Mouse (Mus musculus): ENCODE measurements around the gene Il2rg.

Gene Il2rg

DNA sequence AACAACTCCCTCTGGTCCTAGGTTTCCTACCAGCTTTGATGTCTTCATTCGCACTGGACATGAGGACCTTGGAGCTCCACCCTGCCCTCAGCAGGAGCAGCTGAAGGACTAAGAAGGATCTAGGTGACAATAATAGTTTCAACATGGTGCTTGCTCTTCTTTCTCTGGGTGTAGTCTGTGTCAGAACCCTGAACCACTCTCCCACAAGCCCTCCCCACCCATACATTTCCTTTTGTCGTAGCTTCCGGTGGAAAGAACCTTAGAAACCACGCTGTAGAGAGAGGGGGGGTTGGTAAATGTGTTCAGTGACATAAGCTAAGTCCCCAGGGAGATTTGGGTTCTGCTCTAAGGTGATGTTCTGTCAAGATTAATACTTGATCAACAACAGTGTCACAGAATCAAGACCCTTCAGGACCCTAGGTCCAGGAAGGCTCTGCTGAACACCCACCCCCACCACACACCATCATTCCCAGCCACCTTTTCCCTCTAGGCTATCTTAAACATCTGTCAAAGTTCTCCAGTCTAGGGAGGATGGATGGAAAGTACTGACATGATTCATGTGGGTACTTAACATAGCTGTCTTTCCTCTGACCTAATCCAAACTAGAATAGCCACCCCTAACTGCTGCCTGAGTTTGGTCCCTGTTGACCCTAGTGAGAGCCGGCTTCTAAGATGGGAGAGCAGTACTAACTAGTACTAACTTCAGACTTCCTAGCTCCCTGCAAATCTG, at the start of gene Il2rg:
Il2rg (minus strand) TSS at position 231 of the 730 bp plus-strand sequence.
- DNase-seq (ENCODE audit: low spot score) = no peak

DNA sequence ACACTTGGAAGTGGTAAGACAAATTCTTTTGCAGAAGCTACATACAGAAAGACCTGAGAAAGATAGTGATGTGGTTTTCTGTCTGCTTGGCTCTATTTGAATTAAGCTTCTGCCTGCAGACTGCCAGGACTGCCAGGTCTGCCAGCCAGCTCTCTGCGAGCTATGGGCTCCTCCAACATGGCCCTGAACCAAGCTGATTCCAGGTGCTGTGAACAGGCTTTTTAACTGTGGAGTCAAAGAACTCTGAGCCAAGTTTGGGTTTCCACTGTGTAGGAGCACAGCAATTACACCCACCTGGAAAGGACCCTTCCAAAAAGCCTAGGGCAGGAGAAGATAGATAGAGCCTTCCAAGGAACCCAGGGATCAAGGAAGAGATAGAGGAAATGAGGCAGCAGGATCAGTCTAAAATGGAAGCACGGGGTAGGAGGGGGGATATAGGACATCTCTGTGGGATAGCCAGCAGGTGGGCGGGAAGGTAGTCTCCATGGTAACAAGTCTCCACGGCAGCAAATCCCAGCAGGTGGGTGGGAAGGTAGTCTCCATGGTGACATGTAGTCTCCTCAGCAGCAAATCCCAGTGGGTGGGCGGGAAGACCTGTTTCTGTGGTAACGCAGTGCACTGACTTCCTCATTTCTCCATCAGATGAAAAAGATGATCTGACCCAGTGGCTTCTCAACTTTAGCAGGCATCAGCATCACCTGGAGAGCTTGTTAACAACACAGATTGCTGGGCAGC, 45.7 kb upstream of the Il2rg start:
- no peak for DNase-seq (ENCODE audit: low spot score)

DNA sequence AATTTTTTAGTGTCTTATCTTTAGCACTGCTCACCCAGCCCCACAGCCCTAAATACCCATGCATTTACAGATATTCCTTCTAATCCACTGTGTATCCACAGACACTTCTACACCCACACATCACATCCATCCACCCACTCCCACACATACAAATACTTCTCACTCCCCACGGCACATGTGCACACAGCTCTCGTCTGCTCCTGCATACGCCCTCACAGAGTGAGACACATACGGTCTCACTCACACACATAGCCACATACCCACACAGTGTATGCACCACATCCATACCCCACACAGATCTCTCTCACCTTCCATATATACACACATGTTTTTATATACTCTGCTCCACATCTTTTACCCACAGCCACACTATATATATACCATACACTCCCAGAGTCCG, 41.2 kb upstream of the Il2rg start:
- no peak for DNase-seq (ENCODE audit: low spot score)

DNA sequence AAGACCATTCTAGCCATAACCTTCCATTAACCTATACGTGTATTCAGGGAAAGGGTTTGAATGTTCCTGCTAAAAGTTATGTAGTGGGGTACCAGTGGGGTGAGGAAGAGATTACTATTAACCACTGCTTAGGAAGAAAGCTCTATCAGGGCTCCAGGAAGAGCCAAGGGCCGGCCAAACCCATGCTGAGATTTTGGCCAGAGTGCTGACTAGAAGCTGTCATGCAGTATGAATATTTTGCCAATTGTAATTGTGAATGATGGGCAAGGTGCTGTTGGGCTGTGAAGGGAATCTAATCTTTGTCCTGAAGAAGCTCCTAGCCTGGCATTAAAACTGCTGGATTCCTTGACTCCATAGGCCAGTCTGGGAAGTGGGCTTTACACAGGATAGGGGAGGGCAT, 36.6 kb upstream of the Il2rg start:
- no peak for DNase-seq (ENCODE audit: low spot score)

DNA sequence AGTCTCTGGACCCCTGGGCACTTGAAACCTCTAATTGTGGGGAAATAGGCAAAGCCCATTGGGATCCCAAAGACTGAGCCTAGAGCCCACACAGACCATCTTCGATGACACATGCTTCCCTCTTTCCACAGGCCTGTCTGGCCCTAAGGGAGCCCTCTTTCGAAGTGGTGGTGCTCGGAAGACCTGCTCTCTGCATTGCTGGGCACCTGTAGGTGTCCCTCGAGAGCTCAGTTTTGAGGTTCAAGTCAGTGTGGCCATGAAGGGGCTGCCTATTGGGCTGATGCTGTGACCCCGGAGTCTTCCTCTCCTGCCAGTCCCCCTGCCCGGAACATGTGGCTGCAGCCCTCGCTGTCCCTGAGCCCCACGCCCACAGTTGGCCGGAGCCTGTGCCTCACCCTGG, 33.6 kb upstream of the Il2rg start:
- no peak for DNase-seq (ENCODE audit: low spot score)

DNA sequence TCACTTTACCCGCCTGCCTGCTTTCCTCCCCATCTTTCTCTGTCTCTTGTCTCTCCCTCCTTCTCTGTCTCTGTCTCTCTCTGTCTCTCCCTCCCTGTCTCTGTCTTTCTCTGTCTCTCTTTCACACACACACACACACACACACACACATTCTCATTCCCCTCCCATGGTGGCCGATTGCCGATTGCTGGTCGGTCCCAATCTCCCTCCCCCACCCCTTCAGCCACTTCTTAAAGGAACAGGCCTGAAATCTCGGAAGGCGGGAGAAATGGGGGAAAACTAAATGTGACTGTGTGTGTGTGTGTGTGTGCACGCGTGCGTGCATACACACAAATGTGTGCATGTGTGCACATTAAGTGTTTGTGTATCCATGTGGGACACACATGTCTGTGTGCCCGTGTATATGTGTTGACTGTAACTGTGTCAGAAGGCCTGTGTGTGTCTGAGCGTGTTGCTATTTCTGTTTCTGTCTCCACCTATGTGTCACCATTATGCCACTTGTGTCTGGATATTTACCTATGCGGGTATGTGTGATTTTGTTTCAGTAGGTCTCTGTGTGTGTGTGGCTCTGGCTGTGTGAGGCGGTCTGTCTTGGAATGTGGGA, 32.5 kb upstream of the Il2rg start:
- no peak for DNase-seq (ENCODE audit: low spot score)

DNA sequence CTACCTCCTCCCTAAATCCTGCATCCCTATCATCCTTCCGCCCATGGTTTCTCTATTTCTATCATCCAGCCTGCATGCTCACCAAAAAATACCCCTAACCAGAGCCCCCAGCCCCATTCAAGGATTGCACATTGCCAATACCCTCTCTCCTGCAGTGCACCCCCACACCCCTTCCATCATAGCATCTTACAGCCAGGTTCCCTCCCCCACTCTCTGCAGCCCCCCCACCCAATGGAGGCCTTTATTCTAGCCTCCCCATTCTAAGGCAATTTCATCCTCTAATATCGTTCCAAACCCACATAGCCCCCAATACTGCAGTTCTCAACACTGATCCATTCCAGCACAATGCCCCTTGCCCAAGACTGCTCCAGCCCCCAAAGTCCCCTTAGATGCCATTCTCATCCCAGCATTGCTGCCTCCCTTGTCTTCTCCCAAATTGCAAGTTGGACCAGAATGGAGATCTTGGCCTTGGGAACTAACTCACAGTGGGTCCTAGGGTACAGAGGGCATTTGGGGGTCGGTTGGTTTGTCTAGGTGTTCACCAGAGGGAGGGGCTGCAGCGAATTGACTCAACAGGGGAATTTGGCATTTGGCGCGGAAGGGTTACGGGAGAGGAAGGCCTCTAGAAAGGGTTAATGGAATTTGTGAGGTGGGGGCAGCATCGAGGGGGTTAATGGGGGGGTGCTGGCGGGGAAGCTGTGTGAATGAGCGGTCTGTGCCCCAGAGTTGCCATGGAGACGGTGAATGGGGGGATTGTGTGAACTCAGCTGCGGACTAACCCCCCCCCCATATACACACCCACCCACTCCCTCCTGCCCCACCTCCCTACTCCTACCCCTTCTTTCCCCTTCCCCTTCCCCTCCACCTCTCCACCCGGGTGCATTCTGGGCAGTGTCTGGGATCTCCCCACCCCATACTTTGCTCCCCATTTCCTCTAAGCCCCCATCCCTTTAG, 31.7 kb upstream of the Il2rg start:
- DNase-seq (ENCODE audit: low spot score) = no peak

DNA sequence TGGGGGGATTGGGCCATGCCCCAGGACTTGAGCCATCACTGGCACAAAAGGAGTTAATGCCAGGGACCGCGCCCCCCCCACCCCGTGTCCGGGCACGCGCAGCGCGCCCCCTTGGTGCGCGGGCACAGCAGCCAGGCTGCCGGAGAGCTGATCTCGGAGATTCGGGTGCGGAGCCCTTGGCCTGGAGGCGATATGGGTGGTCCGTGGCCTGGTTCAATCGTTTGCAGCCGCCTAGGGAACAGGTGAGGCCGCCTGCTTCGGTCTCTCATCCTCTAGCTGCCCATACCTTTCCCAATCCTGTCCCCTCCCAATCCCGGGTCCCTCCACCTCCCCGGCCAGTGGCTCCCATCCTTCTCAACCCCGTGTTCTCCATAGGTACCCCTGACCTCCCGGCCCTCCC, 31.0 kb upstream of the Il2rg start, which contains the start of gene Nlgn3:
Nlgn3 (plus strand) TSS at position 114 of the 400 bp plus-strand sequence.
- peak; percentile 51 for DNase-seq (ENCODE audit: low spot score)

DNA sequence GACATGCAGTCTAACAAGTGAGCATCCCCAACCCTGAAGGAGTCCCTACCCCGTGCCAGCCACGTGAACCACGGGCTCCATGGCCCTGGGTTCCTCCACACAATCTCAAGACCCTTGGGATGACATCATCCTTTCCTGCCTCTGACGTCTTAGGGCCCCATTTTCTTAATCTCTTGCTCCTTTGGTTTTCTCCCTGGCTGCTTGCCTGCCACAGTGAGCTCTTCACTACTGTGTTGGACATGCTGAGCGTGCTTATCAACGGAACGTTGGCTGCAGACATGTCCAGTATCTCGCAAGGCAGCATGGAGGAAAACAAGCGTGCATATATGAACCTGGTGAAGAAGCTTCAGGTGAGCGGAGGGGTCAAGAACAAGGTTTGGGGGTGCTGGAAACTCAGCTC, 22.1 kb upstream of the Il2rg start:
- DNase-seq (ENCODE audit: low spot score) = no peak

DNA sequence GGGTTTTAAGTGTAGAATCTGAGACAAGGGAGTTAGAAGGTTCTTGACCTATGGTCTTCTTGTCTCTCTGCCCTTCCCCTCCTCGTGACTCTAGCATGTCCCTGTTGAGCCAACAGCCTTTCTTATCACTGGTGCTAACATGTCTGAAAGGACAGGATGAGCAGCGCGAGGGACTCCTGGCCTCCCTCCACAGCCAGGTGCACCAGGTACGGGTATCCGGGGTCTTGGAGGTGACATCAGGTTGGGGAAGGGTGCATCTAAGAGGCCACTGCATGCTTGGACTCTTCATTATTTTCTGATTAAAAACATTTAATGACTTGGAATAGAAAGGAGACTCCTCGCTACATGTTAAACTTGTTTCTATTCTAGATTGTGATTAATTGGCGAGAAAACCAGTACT, 21.0 kb upstream of the Il2rg start:
- no peak for DNase-seq (ENCODE audit: low spot score)

DNA sequence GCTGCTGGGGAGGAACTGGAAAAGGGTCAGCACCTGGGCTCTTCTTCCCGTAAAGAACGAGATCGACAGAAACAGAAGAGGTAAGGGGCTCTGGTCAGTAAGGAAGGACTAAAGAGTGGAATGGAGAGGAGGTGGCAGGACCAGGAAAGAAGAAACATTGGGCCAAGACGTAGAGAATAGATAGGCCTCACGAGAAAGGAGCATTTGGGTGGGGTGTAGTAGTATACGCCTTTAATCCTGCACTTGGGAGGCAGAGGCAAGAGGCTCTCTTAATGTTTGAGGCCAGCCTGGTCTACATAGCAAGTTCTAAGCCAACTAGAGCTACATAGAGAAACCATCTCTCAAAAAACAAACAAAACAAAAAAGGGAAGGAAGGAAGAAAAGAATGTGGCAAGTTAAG, 20.4 kb upstream of the Il2rg start:
- DNase-seq (ENCODE audit: low spot score) = no peak

DNA sequence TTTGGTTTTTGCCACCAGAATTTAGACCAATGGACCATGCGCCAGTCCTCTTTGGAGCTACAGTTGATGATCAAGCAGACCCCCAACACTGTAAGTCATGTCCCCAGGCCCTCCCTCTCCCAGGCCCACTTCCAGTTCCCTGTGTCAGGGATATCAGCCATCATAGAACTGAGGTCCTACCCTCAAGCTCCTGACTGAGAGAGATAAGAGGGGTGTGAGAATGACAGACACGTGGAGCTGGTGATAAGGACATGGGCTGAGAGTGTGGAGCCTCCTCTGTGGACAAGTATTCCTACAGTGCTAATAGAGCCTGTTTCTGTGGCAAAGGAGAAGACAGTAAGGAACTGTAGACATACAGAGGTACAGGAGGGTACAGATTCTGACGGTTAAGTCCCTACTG, 19.5 kb upstream of the Il2rg start:
- DNase-seq (ENCODE audit: low spot score) = no peak

DNA sequence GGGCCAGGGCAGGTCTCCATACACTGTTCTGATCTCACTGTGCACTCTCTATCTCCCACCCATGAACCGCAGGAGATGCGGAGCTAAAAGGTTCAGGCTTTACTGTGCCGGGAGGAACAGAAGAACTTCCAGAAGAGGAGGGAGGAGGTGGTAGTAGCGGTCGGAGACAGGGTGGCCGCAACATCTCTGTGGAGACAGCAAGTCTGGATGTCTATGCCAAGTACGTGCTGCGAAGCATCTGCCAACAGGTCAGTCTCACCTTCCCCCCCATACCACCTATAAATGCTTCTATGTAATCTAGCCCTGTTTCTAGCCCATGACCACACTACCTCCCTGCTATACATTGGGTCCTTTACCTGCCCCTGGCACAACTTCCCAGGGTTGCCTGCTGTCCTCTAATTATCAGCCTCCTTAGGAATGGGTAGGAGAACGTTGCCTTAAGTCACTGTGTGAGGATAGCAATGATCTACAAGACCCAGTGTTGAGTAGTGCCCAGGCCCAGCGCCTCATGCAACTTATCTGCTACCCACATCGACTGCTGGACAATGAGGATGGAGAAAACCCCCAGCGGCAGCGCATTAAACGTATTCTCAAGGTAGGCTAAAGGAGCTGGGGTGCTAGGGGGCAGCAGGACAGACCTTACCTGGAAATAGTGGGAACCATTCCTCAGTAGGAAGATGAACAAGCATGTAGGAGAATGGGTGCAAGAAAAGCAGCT, 18.1 kb upstream of the Il2rg start:
- DNase-seq (ENCODE audit: low spot score) = no peak

DNA sequence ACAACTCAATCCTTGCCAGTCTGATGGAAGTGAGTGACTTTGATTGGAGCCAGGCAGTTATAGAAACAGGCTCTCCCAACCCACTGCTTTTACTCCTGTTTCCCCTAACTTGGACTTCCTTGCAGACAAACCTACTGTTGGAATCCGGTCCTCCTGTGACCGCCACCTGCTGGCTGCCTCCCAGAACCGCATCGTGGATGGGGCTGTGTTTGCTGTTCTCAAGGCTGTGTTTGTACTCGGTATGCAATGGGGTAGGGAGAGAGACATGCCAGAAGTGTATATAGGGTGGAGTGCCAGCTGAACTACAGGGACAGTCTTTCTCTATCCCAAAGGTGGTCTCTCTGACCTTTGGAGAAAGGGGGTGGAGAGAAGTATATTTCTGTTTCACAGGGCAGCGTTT, 17.5 kb upstream of the Il2rg start:
- DNase-seq (ENCODE audit: low spot score) = peak; percentile 71

DNA sequence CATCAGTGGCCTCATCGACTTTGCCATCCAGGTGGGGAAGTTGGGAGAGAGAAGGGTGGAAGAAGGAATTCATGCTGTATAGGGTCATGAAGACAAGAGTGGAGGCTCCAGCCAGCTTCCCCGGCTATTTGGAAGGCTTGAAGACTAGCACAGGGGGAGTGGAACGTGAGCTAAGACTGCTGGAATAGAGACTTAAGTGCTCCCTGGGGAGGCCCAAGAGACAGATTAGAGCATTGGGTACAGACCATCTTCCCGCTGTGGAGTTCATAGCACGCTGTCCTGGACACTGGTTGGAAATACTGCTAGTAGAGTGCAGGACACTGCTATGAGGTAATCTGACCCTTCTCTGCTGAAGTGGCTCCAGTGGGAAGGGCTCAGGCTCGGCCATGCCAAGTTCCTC, 14.8 kb upstream of the Il2rg start:
- DNase-seq (ENCODE audit: low spot score) = no peak

DNA sequence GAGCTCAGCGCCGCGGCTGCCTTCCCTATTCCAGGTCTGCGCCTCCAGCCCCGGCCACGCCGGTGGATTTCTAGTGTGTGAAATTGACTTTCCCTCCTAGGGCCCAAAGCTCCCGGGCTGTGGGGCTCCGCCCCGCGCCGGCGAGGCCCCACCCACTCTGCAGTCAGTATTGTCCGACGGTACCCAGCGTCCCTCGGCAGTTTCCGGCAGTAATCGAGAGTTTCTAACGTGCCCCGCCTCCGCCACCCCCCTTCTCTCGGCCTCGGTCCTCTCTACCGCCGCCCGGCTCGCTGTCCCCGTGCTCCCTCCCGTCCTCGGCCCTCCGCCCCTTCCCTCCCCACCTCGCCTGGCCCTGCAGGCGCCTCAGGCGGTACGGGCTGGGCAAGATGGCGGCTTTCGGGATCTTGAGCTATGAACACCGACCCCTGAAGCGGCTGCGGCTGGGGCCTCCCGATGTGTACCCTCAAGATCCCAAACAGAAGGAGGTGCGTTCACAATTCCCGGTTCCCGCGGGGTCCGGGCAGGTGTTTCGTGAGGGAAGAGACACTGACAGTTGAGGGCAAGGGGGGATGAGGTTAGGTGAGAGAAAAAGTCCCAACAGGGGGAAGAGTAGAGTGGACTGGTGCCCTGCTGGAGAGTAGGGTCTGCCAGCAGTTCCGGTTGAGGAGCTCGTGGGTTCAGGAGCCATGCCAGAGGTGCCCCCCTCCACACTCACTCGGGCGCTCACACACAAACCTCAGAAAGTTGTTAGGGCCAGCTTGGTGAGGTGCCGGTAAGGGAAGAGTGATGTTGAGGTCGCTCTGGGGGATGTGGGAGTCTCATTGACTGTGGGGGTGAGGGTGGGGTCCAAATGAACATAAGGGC, 6.1 kb upstream of the Il2rg start, which contains the start of gene Med12:
Med12 (plus strand) TSS at position 156 of the 864 bp plus-strand sequence.
- DNase-seq (ENCODE audit: low spot score) = peak; percentile 92

DNA sequence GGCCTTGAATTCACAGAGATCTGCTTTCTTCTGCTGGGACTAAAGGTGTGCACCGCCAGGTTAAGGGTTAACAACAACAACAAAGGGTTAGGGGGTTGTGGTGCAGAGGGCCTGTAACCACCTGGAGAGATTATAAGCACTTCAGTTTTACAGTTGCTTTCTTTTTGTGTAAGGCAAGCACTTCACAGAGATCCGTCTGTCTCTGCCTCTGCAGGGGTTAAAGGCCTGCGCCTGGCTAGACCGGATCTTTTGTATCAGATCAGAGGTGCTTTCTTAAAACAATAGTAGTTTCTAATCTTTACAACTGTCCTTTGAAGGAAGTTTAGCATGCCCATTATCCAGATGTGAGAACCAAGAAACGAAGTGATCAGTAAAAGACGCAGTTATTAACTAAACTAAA, 5.4 kb upstream of the Il2rg start:
- no peak for DNase-seq (ENCODE audit: low spot score)

DNA sequence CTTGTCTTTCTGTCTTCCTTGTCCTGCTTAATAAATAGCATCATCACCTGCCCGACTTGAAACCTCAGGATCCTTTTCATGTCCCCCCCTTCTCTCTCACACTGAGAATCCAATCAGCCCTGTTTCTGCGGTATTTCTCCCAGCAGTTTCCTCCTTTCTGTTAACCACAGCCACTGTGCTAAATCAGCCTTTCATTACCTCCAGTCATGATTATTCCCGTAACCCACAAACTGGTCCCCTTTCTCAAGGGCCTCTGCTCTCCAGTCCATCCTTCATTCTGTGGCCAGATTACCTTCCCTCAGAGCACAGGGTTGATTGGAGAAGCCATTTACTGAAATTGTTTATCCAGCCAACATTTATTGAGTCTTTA, 685 bp upstream of the Il2rg start, which contains the start of gene Gm20489:
Gm20489 (minus strand) TSS at position 269 of the 370 bp plus-strand sequence.
- DNase-seq (ENCODE audit: low spot score) = no peak

DNA sequence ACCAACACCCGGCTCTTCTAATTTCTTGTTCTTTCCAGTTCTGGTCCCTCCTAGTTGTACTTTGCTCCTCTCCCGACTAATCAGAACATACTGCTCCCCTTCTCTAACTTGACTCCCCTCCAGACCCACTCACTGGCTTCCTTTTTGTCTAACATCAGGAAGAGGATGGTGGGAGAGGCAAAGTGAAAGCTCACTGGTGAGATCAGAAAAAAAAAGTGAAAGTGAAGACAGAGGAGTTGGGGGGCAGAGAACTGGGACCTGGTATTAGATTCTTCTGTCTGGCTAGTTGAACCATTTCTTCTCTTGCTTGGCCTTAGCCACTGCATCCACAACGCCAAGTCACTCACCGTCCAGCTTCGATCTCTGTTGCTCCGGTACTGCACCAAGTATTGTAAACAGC, 1.4 kb downstream of the Il2rg start:
- DNase-seq (ENCODE audit: low spot score) = no peak

DNA sequence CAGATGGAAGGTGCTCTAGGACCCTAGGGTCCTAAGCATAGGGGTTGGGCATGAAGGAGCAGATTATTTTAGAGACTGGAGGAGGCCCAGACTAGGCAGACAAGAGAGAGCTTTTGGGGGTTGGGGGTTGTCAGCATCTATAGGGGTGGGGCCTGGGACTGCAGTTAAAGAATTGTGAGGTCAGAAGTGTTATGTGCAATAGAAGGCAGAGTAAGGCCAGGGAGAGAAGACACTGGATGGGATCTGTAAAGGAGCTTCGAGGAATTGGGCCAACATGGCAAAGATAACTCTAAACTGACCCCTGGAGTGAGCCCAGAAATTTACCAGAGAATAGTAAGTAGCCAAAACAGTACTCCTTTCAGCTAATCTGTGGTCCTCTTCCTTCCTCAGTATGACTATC, 4.2 kb downstream of the Il2rg start, which contains the start of gene Gm614:
Gm614 (minus strand) TSS at position 101 of the 400 bp plus-strand sequence.
- DNase-seq (ENCODE audit: low spot score) = no peak

Measured in testis, postnatal 10 days (tissue).